Mouse (Mus musculus): ENCODE data around the gene Nae1. TPM values are rescaled to one million over a fixed set of nuclear protein-coding genes. Genes with fewer than 3 reads are reported as not detected.
"Not testable (repeated sequence)": the region's sequence is repeated elsewhere in the genome, so short reads cannot be mapped to it uniquely, and the experiment has no call there.

Gene Nae1
- 62.8 and 68.9 TPM in 2 replicates for polyA plus RNA-seq (2015; fragmentation: Nextera tagmentation; extraction: Ambion mirVana)

DNA sequence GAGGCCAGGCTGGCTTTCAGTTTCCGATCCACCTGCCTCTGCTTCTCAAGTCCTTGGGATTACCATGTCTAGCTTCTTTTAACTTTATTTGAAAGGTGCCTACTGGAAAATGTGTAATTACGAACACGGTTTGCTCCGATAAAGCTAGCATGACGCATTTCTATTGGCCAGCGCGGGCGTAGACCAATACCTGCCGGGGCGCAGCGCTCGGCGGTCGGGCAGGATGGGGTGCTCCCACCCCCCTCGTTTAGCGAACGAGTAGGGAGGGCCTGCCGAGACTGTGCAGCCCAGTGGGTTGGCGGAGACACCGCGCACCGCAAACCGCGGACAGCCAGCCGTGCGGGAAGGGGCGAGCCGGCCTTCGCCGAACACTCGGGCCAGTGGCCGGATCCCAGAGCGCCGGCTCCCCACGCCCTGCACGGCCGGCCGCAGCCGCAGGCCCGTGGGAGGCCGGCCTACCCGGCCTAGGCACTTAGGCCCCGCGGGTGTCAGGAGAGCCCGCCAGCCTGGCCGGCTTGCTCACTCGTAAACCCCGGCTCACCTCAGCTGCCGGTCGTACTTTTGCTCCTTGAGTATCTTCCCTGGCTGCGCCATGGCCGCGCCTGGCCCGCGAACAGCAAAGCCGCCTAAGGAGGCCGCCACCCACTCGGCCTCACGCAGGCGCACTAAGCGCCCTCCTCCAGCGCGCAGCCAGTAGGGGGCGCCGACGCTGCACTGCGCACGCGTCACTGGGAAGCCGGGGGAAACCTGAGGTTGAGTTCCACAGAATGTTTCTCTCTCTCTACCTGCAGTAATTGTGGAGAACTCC is at the start of gene Nae1, which contains the start of gene Car7:
Nae1 (minus strand) TSS at position 667 of the 808 bp plus-strand sequence.
Car7 (plus strand) TSS at position 719 of the 808 bp plus-strand sequence.
- peak; percentile 95 for DNase-seq (ENCODE audit: low spot score)

DNA sequence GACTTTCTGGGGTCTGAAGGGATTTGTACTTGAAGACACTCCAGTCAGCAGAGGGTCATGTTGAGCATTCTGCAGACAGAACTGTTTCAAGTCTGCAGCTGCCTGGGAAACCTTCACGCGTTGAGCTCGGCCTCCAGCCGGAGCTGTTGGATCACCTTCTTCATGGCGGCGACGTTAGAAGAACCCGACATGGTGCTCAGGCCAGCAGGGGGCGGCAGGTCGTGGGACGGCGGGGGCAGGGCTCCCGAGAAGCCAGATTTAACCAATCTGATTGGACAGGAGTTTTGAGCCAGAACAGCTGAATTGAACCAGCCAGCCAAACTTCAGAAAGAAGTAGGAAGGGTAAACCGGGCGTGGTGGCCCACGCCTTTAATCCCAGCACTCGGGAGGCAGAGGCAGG is 43.2 kb upstream of the Nae1 start:
- not testable (repeated sequence) for DNase-seq (ENCODE audit: low spot score)

- no peak for DNase-seq (ENCODE audit: low spot score)
Measured at GRCm38 (mm10) chr8:104576820-104577219, 42.4 kb upstream of the Nae1 start.

GRCm38 (mm10) chr8:104570436-104571343 is 36.3 kb upstream of the Nae1 start:
- peak; percentile 90 for DNase-seq (ENCODE audit: low spot score)

- no peak for DNase-seq (ENCODE audit: low spot score)
Measured at GRCm38 (mm10) chr8:104569559-104569958, 35.1 kb upstream of the Nae1 start.

DNA sequence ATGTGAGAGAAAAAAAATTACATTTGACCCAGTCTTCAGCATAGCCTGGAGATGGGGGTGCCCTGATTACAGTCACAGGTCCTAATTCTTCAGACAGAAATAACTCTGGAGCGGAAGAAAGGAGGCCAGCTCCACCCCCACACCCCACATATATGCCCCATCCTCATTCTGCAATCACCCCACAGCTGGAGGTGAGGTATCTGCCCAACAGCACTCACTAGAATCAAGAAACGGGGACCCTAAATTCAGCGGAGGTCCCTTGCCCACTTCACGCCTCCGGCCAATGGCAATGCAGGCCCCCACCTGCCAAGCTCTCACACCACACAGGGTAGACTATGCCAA is 31.0 kb upstream of the Nae1 start:
- DNase-seq (ENCODE audit: low spot score) = no peak

DNA sequence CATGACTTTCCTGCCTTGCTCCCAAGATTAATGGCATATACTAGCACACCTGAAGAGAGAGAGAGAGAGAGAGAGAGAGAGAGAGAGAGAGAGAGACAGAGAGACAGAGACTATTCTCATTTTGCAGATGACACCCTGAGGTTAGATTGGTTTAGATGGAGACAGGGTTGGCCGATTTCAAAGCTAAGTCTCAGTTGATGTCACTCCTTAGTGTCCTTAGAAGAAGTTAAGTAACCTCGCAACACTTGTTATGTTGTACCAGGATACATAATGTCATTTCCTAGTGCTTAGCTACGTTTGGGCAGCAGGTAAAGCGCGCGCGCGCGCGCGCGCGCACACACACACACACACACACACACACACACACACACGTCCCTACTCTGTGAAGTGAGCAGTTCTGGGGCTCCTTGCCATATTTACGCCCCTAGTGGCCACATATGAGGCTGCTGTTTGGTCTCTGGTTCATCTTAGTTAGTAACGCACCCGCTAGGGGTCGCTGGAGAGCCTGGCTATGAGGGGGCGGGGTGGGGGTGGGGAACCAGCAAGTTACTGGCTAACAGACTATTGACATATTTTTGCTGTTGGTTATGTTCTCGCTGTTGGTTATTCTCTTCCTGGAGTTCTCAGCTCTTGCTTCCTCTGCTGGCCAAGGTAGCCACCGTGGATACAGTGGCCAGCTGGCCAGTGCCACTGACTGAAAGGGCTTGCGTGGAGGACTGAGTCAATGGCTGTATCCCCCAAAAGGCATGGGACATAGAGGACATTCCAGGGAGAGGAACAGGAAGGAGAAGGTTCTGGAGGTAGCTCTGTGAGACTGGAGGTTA is 30.4 kb upstream of the Nae1 start:
- DNase-seq (ENCODE audit: low spot score) = peak; percentile 95

DNA sequence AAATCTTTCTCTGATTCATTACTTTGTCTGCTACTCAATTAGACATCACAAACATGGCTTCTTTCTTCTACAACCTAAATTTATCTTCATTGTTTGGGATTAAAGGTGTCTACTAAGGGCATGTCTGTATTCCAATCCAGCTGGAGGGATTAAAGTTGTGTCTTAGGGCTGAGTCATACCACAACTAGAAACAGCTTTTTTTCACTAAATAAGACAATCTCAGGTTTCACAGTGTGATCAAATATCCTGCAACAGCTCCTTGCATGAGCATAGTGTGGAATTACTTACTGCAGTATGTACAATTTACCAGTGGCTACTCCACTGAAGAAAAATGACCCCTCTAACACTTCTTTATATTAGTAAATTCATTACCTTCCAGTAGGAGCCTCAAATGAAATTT is 26.3 kb upstream of the Nae1 start:
- no peak for DNase-seq (ENCODE audit: low spot score)

- no peak for DNase-seq (ENCODE audit: low spot score)
Measured at GRCm38 (mm10) chr8:104557226-104557625, 22.8 kb upstream of the Nae1 start.

DNA sequence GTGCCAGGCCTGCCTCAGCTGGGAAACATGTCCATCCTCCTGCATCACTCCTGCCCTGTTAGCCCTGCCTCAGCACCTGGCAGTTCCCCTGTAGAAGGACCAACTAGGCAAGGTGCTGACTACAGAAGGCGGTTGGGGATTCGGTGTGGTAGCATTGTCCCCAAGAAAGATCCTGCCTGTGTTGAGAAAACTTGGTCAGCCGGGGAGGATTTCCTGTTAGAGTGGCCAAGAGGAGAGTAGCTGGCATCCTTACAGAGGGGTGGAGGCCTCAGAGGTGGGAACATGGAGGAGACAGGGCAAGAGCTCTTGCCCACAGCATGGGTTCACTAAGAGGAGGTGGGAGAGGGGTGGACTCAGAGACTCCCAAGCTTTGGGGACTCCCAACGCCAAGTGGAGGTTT is 20.8 kb upstream of the Nae1 start:
- DNase-seq (ENCODE audit: low spot score) = no peak

DNA sequence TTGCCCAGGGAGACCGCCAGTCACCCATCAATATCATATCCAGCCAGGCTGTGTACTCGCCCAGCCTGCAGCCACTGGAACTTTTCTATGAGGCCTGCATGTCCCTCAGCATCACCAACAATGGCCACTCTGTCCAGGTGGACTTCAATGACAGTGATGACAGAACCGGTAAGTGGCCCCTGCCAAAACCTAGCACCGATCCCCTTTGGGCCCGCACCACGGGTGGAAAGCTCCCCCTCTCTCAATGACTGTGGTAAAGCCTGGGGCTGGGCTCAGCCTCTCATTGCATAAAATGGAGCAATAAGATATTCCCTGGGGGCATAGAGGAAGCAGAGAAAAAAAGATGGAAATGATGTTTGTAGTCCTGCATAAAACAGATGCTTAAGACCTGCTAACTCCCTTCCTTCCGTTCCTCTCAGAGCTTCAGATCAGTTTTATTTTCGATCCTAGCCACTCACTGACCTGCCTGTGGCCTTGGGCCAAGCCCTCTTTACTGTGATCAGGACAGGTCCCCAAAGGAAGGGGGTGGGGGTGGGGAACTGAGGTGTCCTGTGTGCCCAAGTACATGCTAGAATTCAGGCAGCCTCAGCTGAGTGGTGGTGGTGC is 9.1 kb upstream of the Nae1 start:
- DNase-seq (ENCODE audit: low spot score) = no peak

GRCm38 (mm10) chr8:104542160-104542559 is 7.7 kb upstream of the Nae1 start:
- DNase-seq (ENCODE audit: low spot score) = no peak

DNA sequence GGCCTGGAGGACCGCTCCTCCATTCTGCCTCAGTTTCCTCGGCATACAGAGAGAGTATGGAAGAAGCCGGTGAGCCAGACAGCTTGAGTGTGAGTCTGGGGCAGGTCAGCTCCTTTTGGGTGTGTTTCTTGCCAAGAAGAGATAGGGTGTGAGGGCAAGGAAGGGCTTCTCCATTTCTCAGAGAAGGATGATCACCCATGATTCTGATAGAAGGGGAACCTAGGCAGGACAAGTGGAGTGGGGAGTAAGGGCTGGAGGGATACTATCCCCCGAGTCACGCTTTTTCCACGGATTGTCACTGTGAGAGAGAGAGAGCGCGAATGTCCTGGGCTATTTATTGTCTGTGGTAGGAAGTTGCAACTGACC is 7.1 kb upstream of the Nae1 start:
- DNase-seq (ENCODE audit: low spot score) = no peak

DNA sequence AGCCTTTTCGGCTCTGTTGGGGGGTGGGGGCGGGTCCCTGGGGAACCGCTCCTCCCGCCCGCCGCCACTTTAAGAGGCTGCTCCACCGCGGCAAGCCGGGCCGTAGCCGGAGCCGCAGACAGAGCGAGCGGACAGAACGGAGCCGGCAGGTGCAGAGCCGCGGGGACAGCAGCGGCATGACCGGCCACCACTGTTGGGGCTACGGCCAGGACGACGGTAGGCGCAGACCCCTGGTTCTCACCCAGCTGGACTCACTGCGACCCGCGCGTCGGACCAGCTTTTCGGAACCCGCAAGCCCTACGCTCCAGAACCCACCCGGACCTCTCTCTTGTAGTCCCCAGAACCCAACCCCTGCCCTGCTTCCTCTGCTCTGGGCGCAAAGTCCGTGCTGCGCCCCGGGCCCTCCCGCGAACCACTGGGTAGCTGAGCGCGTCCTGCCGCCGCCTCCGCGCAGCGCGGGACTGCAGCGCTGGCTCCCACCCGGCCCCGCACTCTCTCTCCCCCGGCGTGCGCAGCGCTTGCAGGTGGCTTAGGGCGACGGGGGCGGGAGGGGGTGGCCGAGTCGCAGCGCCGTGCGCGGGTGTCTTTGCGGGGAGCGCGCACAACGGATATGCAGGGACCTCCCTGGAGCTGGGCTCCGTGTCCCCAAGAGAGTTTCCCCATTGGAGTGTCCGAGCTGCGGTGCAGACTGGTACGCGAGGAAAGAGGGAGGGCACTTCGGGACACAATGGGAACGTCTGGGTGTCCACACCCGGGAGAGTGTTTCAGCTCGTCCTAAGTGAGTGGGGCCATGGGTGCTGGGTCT is 6.5 kb upstream of the Nae1 start:
- no peak for DNase-seq (ENCODE audit: low spot score)

DNA sequence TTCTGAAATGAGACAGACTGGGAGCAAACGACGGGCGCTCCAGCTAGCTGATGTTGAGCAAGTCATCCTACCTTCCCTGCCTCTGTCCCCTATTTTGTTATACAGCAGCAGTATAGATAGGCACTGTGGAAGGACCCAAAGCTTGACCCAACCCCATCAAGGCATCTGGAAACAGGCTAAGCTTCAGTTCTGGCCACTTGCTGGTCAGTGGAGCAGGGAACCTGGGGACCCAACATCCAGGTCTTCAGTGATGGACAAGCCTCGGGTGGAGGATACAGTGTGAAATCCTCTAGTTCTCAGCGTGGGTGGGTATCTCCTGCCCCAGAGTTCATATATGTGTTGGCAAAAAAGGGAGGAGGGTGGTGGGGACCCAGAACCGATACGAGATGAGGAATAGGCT is 5.8 kb upstream of the Nae1 start:
- no peak for DNase-seq (ENCODE audit: low spot score)

- DNase-seq (ENCODE audit: low spot score) = no peak
Measured at GRCm38 (mm10) chr8:104539566-104539965, 5.1 kb upstream of the Nae1 start.

GRCm38 (mm10) chr8:104538896-104539295 is 4.5 kb upstream of the Nae1 start:
- no peak for DNase-seq (ENCODE audit: low spot score)

DNA sequence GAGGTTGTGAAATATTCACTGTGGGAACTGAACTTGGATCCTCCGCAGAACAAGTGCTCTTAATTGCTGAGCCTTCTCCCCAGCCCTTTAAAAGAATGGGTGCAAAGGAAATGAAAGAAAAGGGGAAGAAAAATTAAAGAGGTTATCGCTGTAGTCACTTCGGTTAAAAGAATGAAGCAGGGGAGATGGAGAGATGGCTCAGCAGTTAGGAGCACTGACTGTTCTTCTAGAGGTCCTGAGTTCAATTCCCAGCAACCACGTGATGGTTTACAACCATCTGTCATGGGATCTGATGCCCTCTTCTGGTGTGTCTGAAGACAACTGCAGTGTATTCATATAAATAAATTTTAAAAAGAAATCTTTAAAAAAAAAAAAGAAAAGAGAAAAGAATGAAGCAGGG is 1.6 kb upstream of the Nae1 start:
- DNase-seq (ENCODE audit: low spot score) = no peak

GRCm38 (mm10) chr8:104535378-104535777 is 941 bp upstream of the Nae1 start:
- no peak for DNase-seq (ENCODE audit: low spot score)

DNA sequence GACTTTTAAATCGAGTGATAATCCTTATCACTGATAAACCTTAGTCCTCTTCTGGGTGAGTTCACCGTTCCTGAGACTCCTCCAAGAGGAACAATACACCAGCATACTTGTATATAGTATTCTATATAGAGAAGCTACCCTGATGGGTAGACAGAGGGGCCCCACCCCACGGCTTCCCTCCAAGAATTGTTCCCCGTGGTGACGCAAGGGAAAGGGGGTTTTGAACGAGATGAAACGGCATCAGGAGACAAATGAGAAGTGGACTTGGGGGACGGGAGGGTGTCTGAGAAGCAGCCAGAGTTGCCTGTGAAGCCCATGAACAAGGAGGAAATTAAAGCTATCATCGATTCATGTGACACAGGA is 323 bp upstream of the Nae1 start:
- DNase-seq (ENCODE audit: low spot score) = no peak

All from thymus, postnatal 0 days (tissue).